Mouse (Mus musculus) neutrophil, adult 5-6 weeks (primary cell): Measurements from ENCODE around the gene Nlrc5. TPM values are rescaled to one million over a fixed set of nuclear protein-coding genes. Genes with fewer than 3 reads are reported as not detected.

Experiments
- ATAC-seq: fragments of 151-379, 151-347 bp; 2 replicates; pipeline ENCODE4 v1.8.0; 2017; ENCODE audit warnings: mild to moderate bottlenecking, moderate TSS enrichment; ENCODE audit not compliant: insufficient number of reproducible peaks, poor library complexity, low FRiP score, severe bottlenecking; ENCODE audit errors: extremely low read depth
- total RNA-seq: library from RNA; stranded (forward); fragments of 200-1000 nt; gene quantifications from 2 replicates; pipeline ENCODE4 v1.2.3, GENCODE M21; 2017

The Nlrc5 gene
- total RNA-seq, 1 experiment from 2014 or later: 64.4 TPM

- ATAC-seq: no peak
Observed at GRCm38 (mm10) chr8:94540889-94541795, 107.0 kb downstream of the Nlrc5 start.

DNA sequence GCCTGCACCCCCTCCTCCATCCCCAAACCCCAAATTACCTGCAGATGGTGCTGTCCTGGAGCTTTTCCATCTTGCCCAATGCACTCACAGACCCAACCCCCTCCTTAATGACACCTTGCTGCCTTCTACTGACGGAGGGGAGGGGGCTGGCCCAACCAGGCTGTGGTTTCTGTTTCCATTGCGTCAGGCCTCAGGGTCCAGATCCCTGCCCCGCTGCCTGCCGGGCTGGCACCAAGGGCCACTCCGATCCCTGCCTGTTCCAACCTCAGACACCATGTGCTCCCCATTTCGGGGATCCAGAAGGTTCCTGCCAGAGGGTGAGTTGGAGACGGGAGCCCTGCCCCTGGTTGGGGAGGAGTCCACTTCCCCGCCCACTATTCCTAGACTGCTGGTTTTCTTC, 109.8 kb downstream of the Nlrc5 start:
- ATAC-seq: 0 out of 2 replicates have a peak, but pooled peaks have one; percentile 20

DNA sequence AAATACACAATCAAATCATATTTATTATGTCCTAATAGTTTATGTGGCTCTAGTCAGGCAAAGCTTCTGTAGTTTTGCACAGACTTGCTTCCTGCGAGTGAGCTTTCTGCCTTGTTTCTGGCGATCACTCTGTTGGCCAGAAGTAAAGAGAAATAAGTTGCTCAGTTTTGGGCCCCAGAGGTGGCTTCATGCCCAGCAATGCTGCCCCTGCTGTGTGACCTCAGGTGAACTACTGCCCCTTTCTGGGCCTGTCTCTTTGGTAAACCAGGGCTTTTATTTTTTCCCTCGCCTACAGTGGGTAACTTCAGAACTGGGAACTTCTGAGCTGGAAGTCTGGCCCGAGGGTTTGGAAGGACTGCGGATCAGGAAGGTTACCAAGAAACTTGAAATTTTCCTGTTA, 114.9 kb downstream of the Nlrc5 start:
- ATAC-seq: no peak

DNA sequence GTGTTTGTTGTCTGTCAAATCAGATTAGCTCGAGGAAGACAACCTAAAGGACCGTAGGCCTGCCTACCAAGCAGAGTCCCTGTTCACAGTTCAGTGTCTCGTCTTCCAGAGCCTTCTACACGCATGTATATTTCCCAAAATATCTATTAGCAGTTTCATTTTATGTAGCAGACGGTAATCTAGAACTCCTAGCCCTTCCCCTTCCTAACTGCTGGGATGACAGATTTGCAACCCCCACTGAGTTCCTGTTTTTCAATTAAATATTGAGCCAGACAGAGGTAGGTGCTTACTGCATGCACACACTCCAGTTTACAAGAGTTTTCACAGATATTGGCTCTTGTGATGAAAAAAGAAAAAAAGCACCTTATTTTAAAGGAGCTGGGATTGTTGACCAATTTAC, 115.3 kb downstream of the Nlrc5 start:
- no peak for ATAC-seq

DNA sequence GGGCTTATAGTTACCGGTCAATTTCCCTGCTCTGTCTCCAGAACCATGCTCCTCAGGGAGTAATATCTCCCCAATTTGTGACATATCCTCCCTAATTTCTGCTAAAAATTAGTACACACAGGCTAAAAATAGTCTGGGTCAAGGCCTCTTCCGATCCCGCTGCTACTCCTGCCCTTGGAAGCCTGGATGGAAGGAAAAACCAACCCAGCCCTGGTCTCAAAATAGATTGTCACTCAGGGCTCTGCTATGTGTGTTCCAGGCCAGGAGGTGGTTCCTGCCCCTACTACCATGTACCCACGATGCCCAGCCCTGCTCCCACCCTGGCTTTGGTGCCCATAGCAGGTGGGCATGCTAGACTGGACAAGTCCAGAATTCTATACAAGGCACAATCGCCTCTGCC, 115.8 kb downstream of the Nlrc5 start:
- no peak for ATAC-seq

DNA sequence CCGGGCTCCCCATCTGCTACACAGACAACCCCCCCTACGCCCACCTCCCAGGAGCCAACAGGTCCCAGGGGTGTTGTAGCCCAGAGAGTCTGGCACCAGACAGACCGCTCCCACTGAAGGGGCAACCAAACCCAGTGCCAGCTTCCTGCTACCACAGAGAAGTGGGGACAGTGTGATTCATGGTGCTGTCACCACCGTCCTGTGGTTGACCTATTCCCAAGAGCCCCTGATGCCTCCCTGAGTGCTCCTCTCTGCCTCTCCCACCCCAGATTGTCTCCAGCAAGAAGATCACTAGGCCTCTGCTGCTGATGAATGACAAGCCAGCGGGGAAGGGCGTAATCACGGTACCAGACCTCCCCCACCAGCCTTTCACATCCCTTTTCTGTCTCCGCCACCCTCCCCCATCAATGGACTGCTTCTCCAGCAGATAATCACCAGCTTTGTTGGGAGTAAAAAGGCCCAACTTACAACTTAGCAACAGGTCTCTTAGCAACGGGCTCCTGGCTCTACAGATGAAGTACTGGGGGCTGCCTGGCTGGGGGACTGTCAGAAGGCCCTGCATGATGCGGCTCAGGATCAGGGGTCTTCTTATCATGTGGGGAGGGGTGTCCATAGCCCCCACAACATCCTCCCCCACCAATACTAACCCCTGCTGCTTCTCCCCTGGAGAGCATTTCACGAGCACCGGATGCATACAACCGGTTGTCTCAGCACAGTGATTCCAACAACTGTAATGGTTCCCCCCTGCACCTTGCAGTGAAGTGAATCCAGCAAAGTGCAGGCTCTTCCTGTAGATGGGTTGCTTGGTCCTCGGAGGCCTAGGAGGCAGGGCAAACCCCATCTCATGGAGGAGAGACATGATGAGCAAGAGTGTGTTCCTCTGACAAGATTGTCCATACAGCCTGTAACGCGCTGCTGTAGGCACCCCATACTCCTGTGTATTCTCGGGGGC, 117.6 kb downstream of the Nlrc5 start:
- ATAC-seq: peak; percentile 11; the same call in 1 of the 2 replicates

DNA sequence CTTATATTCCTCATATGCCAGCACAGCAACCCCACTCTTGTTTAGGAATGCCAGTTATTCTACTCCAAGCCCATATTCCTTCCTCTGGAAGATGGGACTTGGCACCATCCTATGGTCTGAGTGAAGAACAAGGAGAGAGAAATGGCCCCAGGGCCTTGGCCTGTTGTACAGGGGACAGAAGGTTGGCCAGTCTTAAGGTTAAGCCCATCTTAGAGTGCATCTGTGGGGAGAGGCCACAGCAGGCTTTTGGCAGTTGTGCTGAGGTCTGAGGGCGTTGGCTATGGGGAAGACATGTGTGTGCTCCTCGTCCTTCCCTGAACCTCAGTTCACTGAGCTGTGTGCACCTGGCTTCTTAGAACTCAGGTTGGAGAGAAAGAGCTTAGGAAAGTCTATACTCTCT, 118.5 kb downstream of the Nlrc5 start:
- no peak for ATAC-seq

DNA sequence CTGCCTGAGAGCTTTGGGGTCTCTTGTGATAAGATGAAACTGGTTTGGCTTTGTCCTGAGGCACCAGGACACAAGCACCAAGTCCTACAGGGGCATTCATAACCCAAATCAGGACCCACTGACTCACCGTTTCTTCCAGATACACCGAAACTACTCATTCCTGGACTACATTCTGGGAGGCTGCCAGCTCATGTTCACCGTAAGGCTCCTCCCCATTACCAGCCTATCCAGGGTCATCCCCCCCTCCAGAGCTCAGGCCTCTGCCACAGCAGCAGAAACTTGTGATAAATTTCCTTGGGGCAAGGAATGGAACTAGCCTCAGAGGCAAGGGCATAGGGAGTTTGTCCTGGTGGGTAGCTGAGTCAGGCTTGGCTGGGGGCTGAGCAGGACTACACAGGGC, 123.1 kb downstream of the Nlrc5 start:
- no peak for ATAC-seq

DNA sequence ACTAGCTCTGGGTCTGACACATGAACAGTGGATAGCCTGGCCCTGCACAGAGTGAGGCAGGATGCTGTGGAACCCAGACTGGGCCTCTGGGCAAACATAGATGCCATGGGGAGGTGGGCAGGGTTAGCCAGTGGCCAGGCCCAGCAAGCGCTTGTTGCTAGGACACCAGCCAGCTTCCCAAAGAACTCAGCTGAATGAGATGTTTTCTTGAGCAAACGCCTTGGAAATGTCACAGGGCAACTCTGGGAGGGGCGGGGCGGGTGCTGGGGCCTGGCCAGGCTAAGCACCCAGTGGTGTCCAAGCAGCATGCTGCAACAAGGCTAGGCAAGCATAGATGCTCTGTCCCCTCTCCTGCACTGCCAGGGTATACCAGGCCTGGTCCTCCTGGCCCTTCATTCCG, 127.1 kb downstream of the Nlrc5 start:
- ATAC-seq: no peak

- ATAC-seq: no peak
Observed at GRCm38 (mm10) chr8:94564421-94564820, 130.3 kb downstream of the Nlrc5 start.

- no peak for ATAC-seq
Observed at GRCm38 (mm10) chr8:94566033-94566432, 131.9 kb downstream of the Nlrc5 start.

DNA sequence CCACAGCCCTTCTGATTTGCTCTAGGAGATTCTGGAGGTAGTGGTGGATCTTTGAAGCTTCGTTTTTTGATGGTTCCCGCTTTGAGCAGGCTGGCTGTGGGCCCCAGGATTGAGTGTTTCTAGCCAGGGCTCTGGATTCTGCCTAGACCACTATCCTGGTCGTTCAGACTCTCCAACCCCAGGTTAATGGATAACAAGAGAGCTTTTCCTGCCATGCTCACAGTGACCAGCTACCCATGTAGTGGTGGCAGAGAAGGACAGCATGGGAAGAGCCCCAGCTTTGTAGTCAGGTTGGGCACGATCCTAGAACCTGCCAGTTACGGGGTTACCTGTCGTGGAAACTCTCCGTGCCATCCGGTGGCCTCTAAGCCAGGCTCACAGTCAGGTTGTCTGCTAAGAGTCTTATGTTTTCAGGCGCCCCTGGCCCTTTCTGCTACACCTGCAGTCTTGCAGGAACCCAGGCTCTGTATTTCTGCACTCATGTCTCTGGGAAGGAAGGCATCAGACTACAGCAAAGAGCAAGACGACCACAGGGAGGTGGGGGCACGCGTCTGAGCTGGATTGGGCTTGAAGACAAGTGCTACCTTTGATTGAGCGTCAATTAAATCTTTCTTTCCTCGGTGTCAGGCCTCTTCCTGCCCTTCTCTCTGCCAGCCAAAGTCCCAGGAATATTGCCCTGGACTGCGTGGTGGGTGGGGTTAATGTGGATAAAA, 132.4 kb downstream of the Nlrc5 start:
- no peak for ATAC-seq

DNA sequence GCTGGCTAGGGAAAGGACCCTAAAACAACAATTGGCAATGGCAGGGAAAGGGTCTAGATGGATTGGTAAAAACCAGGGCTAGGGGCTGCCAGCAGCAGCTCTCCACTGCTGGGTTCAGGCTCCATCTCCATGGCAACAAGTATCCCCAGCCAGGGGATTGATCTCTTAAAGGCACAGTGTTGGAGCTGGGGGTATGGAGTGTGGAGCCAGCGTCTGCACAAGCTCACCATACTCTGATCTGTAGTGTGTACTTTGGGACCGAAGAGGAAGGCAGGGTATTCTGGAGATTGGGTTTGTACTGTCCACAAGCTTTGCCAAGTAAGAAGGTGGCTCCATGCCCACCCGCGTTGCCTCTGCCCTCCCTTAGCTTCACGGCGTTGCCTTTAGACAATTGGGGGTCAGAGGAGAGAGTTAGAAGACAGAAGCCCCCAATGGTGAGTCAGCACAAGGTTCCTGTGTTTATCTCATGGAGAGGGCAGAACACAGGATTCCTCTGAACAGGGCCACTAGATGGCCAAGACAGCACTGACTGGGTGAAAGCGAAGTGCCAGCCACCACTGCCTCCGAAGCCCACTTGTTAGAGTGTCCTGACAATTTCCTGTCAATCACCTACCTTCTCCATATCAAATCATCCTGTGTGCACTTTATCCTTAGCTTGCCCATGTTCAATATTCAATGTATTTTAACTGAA, 133.1 kb downstream of the Nlrc5 start:
- ATAC-seq: no peak

DNA sequence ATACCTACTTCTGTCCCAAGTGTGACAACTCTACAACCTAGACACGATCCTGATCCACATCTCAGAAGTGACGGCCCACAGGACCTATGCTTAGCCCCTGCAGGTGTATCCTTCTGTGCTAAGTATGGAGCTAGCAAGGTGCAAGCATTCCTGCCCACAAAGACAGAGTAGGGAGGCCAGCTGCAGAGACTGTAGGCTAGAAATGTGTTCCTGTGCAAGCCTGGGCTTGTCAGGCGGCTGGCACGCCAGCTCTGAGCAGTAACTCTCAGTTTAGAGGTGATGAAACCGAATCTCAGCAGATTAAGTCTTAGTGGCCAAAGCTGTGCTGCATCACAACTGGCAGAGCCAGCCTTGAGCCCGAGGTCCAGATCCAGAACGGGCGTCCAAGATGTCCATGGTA, 133.9 kb downstream of the Nlrc5 start:
- ATAC-seq: no peak

DNA sequence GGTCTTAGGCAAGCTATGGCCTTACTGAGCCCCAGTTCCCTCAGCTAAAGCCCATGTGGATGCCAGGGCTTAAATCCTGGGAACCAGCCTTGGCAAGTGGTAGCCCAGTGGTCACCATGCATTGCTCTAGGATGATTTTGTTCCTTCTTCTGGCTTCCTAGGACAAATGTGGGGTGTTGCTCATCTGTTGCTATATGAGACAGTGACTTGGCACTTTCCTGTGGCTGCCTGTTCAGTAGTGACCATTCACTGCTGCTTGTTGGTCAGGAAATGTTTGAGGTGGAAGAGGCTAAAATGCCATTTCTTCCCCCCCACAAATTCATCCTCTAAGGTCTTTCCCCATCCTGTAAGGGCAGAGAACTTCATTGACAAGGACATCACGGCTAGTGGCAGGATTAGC, 135.3 kb downstream of the Nlrc5 start:
- no peak for ATAC-seq

DNA sequence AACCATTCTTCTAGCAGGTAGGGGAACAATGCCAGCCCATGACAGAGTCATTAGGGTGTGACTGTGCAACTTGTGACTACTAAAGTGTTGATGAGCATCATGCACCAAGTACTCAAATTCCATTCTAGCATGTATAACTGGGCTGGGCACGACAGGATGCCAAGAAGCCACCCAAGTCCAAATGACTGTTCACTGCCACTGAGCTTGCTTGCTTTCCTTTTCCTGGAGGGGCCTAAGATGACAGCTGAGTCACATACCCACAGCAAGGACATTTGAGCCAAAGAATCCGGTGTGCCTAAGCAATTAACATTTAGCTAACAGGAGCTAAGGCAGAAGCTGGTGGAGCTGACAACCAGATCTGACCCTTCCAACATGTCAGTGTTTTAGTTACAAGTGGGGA, 137.7 kb downstream of the Nlrc5 start:
- ATAC-seq: no peak

DNA sequence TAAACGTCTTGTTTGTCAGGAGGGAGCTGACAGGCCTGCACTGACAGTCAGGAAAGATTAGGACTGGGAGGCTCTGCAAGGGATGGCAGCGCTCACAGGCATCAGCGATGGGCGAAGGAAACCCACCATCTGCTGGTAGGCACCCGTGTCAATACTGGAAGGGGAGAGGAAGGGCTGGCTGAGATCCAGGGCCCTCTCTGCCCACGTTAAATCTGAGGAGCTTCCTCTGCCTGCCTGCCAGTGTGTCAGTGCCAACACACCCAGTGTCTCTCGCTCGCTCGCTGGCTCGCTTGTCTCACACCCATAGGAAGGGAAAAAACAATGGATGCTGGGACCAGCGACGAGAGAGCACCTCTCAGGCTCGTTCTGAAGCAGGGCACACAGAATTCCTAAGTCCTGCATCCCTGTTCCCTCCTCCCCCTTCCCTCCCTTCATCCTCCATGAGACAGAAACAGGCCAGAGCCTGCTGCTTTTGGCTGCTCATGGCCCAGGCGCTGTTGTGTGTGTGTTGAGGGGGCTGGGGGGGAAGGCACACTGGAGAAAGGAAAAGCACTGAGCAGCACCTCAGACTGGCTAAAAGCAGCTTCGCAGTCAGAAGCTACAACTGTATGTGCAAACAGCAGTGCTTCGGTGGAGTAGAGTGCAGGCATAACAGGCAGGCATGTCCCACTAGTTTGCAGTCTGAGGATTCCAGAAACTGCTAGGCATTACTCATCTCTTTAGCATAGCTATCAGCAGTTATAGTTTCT, 140.2 kb downstream of the Nlrc5 start:
- no peak for ATAC-seq

- no peak for ATAC-seq
Observed at GRCm38 (mm10) chr8:94575148-94575547, 141.0 kb downstream of the Nlrc5 start.
